14 mouse cellular contexts compared by ENCODE assay signal in genomic region chr5:34014652-34015051, GRCm38 (mm10). TPM values are rescaled to one million over a fixed set of nuclear protein-coding genes. Genes with fewer than 3 reads are reported as not detected.
DNase-seq lines count a peak whose midpoint lies in the region; ATAC-seq lines count a peak whose summit lies in the region.
"Had no signal": no experiment of that assay in that cellular context is flagged by ENCODE, and none has a peak within 500 bp of the region (broad histone marks: within the 10 kb centered on the region; RNA-seq: fewer than 3 reads in every experiment).

No protein-coding gene starts in this region.

- no peak overlapping the region for H3K4me3 ChIP-seq in intestine, embryonic 14.5 days (ENCODE audit: low read depth, low read length)
- H3K4me3 ChIP-seq in intestine, embryonic 16.5 days (ENCODE audit: low read length), result no peak overlapping the region
- H3K4me3 ChIP-seq: embryonic facial prominence, embryonic 15.5 days; forebrain, embryonic 15.5 days; neural tube, embryonic 15.5 days had no signal

- ATAC-seq in intestine, embryonic 14.5 days (replicated peaks; ENCODE audit: low FRiP score, low TSS enrichment, low read depth), result no peak
- ATAC-seq in intestine, embryonic 16.5 days, result no peak
- ATAC-seq: forebrain, embryonic 15.5 days had no signal

- 71% methylated on average over 1 of the region's 1 CpGs for WGBS in intestine, embryonic 14.5 days
- 74% methylated on average over 1 of the region's 1 CpGs for WGBS in intestine, embryonic 16.5 days

- no peaks in the 10 kb centered on the region for H3K9me3 ChIP-seq in intestine, embryonic 14.5 days (ENCODE audit: control insufficient read depth, low read length)
- no peaks in the 10 kb centered on the region for H3K9me3 ChIP-seq in intestine, embryonic 16.5 days (ENCODE audit: control insufficient read depth, low read length)
- H3K9me3 ChIP-seq: embryonic facial prominence, embryonic 15.5 days; forebrain, embryonic 15.5 days; neural tube, embryonic 15.5 days had no signal

- no peak overlapping the region for H3K9ac ChIP-seq in intestine, embryonic 14.5 days (ENCODE audit: low read length)
- no peak overlapping the region for H3K9ac ChIP-seq in intestine, embryonic 16.5 days (ENCODE audit: low read depth, low read length)
- H3K9ac ChIP-seq: embryonic facial prominence, embryonic 15.5 days; forebrain, embryonic 15.5 days; neural tube, embryonic 15.5 days had no signal

- H3K4me1 ChIP-seq in intestine, embryonic 14.5 days (replicated peaks; ENCODE audit: control insufficient read depth, insufficient read depth, low read length), result no peaks in the 10 kb centered on the region
- H3K4me1 ChIP-seq in intestine, embryonic 16.5 days (ENCODE audit: control insufficient read depth, insufficient read depth, low read length), result no peaks in the 10 kb centered on the region
- H3K4me1 ChIP-seq: embryonic facial prominence, embryonic 15.5 days; forebrain, embryonic 15.5 days; neural tube, embryonic 15.5 days had no signal

- no peak overlapping the region for H3K4me2 ChIP-seq in intestine, embryonic 14.5 days (ENCODE audit: low read length)
- H3K4me2 ChIP-seq in intestine, embryonic 16.5 days (ENCODE audit: low read depth, low read length), result no peak overlapping the region
- H3K4me2 ChIP-seq: embryonic facial prominence, embryonic 15.5 days; forebrain, embryonic 15.5 days; neural tube, embryonic 15.5 days had no signal

- no peaks in the 10 kb centered on the region for H3K27me3 ChIP-seq in intestine, embryonic 14.5 days (replicated peaks; ENCODE audit: control insufficient read depth, insufficient read depth, low read length)
- H3K27me3 ChIP-seq in intestine, embryonic 16.5 days (replicated peaks; ENCODE audit: control insufficient read depth, insufficient read depth, low read length), result no peaks in the 10 kb centered on the region
- H3K27me3 ChIP-seq: embryonic facial prominence, embryonic 15.5 days; forebrain, embryonic 15.5 days; neural tube, embryonic 15.5 days had no signal

- peak; percentile 37 for DNase-seq in intestine, embryonic 14.5 days (ENCODE audit: low spot score)
- peak; percentile 1 for DNase-seq in testis, postnatal 14 days (ENCODE audit: low spot score)
- DNase-seq in testis, postnatal 10 days (ENCODE audit: low spot score), result no peak
- peak; percentile 6 for DNase-seq in MEL-GATA-1-ER (ENCODE audit: extremely low read depth, low read depth)
- DNase-seq in adrenal gland, postnatal 25 days, result no peak
- DNase-seq in gastrocnemius, postnatal 25 days, result no peak
- DNase-seq: cerebellum, adult 9-11 months; heart, postnatal 10 days; kidney, postnatal 36 days; lung, postnatal 10 days had no signal

- H3K36me3 ChIP-seq in intestine, embryonic 14.5 days (ENCODE audit: control insufficient read depth, insufficient read depth, low read length), result no peaks in the 10 kb centered on the region
- H3K36me3 ChIP-seq in intestine, embryonic 16.5 days (ENCODE audit: control insufficient read depth, insufficient read depth, low read length), result no peaks in the 10 kb centered on the region
- H3K36me3 ChIP-seq: embryonic facial prominence, embryonic 15.5 days; forebrain, embryonic 15.5 days; neural tube, embryonic 15.5 days had no signal

- no peak overlapping the region for H3K27ac ChIP-seq in intestine, embryonic 14.5 days (ENCODE audit: low read depth)
- H3K27ac ChIP-seq in intestine, embryonic 16.5 days (ENCODE audit: low read length), result no peak overlapping the region
- H3K27ac ChIP-seq: embryonic facial prominence, embryonic 15.5 days; forebrain, embryonic 15.5 days; neural tube, embryonic 15.5 days had no signal

RNA-seq across cellular contexts. Expression of gene Nat8l, which starts 18.9 kb away (rescaled TPM):
- 0.39 and 0.42 TPM in 2 replicates for polyA plus RNA-seq in intestine, embryonic 14.5 days (2014; fragmentation: Nextera tagmentation; extraction: Ambion mirVana)
- 0.17 and 0.22 TPM in 2 replicates for polyA plus RNA-seq in intestine, embryonic 16.5 days (2015; fragmentation: Nextera tagmentation; extraction: Ambion mirVana)
- total RNA-seq in adrenal gland, postnatal 25 days (2021), result 13.2 and 14.1 TPM in 2 replicates
- total RNA-seq in gastrocnemius, postnatal 25 days (2021), result under 1 TPM; 0.08 to 0.59 TPM

RNA-seq across cellular contexts. Expression of gene Gm1673, which starts 31.4 kb away (rescaled TPM):
- 69.7 and 74.9 TPM in 2 replicates for polyA plus RNA-seq in intestine, embryonic 14.5 days (2014; fragmentation: Nextera tagmentation; extraction: Ambion mirVana)
- 44.5 and 54.0 TPM in 2 replicates for polyA plus RNA-seq in intestine, embryonic 16.5 days (2015; fragmentation: Nextera tagmentation; extraction: Ambion mirVana)
- 7.8 and 21.8 TPM in 2 replicates for total RNA-seq in adrenal gland, postnatal 25 days (2021)
- total RNA-seq in gastrocnemius, postnatal 25 days (2021), result not detected

Comparison
In these comparisons a context has a peak if more than half of its experiments do, and no peak if none do; other contexts are left out.
1. DNase-seq: peak in intestine, embryonic 14.5 days (single experiment), testis, postnatal 14 days (single experiment) and MEL-GATA-1-ER (single experiment); none in testis, postnatal 10 days (single experiment), adrenal gland, postnatal 25 days (single experiment) and gastrocnemius, postnatal 25 days (single experiment).